Mouse (Mus musculus): ENCODE measurements around the gene Muc20.

Muc20 gene

GRCm38 (mm10) chr16:32796676-32797425 is 384 bp downstream of the Muc20 start:
- no peak for DNase-seq (ENCODE audit: low spot score in 2 of 2)

- DNase-seq (ENCODE audit: low spot score in 2 of 2): no peak
Observed at GRCm38 (mm10) chr16:32795177-32795576, 2.1 kb downstream of the Muc20 start.

DNA sequence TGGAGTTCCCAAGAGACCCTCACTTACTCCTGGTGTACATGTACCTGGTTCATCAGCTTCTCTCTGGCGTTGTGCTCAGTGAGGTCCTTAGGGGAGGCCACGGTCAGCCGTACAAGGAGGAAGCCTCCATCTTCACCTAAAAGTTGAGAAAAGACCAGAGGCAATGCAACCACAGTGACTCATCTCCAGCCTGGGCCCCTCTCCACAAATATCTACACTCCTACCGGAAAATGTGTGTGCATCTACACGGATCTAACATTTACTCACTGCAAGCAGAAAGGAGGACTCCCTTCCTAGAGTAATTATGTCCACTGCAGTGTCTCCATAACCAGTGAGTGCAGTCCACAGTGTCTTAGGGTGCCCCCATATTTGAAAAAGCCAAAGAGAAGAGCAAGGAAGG is 7.2 kb downstream of the Muc20 start:
- no peak for DNase-seq (ENCODE audit: low spot score in 2 of 2)

- DNase-seq (ENCODE audit: low spot score in 2 of 2): no peak
Observed at GRCm38 (mm10) chr16:32784840-32785239, 12.4 kb downstream of the Muc20 start.

- DNase-seq (ENCODE audit: low spot score in 2 of 2): no peak
Observed at GRCm38 (mm10) chr16:32783324-32784062, 13.7 kb downstream of the Muc20 start.

GRCm38 (mm10) chr16:32778956-32779355 is 18.3 kb downstream of the Muc20 start:
- DNase-seq (ENCODE audit: low spot score in 2 of 2): no peak

DNA sequence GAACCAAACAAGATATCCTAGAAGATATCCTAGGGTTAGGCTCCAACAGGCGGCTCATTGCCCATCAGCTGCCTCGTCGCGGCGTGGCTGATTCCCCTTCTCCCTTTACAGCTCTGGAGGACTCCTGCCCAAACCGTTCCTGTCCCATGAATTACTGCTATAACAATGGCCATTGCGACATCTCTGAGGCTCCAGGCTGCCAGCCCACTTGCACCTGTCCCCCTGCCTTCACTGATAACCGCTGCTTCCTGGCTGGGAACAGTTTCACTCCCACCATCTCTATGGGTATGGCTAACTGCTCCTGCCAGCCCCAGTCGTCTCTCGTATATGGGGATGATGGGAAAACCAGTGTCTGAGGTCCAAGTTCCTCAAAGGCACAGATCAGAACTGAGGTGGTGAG is 20.6 kb downstream of the Muc20 start:
- no peak for DNase-seq (ENCODE audit: low spot score in 2 of 2)

DNA sequence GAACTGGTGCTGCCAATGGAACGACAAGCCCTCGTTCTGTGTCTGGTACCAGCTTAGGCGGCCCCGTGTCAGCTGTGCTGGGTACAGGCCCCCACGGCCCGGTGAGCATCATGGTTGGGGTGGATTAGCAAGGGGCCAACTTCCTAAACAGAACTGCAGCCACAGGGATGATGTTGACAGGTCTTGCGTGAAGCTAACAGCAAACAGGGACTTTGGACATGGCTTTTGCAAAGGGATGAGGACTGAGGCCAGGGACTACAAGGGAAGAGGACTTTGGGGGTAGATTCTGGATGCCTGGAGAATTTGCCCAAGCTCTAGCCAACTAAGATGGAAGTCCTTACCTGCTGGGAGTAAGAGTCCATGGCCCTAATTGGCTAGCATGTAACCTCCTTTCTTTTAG is 30.3 kb downstream of the Muc20 start:
- DNase-seq (ENCODE audit: low spot score in 2 of 2): no peak

- DNase-seq (ENCODE audit: low spot score in 2 of 2): no peak
Observed at GRCm38 (mm10) chr16:32764961-32765360, 32.3 kb downstream of the Muc20 start.

DNA sequence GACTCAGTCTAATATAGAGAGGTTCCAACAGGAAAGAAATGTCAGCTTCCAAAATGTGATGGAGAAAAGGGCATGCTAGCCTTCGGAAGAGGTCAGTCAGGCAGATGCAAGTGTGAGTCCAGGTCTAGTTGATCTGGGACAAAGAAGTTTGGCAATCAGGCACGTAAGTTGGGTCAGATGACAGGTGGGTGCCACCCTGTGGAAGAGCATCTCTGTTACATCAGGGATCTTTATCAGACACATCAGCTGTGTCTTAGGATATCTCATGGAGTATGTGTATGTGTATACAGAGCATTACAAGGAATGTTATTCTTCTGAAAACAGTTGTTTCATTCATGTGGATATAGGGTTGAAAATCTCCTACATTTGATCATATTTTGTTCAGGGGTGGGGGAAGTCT is 32.7 kb downstream of the Muc20 start:
- no peak for DNase-seq (ENCODE audit: low spot score in 2 of 2)

DNA sequence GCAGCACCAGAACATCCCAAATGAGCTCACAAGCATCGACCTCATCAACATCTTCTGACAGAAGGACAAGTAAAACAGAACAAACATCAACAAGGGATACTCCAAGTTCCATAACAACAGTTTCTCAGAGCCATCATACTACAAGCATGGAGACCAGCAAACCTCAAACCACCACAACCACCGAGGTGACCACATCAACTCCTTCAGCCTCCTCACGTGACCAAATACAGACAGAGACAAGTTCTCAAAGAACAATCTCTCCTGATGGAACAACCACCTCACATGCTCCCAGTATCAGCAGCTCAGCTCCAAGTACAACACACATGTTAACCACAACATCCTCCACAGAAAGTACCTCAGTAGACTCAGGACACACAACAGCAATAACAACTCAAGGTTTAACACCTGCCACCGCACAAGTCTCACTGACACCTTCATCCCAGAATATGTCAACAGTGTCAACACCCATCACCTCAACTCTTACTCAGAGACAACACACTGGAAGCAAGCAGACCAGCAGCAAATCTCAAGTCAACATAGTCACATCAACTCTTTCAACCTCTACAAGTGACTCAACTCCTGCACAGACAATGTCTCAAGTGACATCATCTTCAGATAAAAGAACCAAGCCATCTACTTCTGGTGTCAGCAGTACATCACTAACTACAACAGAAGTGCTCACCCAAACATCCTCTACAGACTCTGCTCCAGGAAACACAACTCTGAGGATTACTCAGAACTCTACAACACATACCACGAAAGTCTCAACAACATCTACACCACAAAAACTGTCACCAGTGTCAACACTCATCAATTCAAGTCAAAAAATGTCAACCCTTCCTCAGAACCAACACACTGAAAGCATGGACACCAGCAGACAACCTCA is 46.8 kb downstream of the Muc20 start:
- DNase-seq (ENCODE audit: low spot score in 2 of 2): no peak

GRCm38 (mm10) chr16:32745852-32746251 is 51.4 kb downstream of the Muc20 start:
- no peak for DNase-seq (ENCODE audit: low spot score in 2 of 2)

DNA sequence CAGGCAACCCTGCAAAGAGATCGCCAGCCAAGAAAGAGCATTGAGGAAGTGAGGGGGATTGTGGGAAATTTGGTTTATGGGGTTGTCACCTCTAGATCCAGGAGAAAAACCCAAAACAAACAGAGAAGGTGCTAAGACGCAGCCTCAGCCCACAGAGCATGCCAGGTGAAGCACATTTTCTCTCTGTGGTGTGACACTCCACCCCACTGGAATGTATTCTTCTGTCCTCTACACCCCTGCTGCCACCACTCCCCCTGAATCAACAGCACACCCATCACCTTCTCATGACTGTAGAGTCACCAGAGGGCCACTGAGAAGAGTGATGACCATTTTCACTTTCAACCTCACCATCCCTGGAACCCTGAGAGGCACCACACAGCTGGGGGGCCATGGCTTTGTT is 54.5 kb downstream of the Muc20 start:
- DNase-seq (ENCODE audit: low spot score in 2 of 2): no peak

GRCm38 (mm10) chr16:32741366-32741765 is 55.9 kb downstream of the Muc20 start:
- no peak for DNase-seq (ENCODE audit: low spot score in 2 of 2)

GRCm38 (mm10) chr16:32740003-32740663 is 57.1 kb downstream of the Muc20 start:
- DNase-seq (ENCODE audit: low spot score in 2 of 2): no peak

- DNase-seq (ENCODE audit: low spot score in 2 of 2): no peak
Observed at GRCm38 (mm10) chr16:32736022-32736421, 61.2 kb downstream of the Muc20 start.

DNA sequence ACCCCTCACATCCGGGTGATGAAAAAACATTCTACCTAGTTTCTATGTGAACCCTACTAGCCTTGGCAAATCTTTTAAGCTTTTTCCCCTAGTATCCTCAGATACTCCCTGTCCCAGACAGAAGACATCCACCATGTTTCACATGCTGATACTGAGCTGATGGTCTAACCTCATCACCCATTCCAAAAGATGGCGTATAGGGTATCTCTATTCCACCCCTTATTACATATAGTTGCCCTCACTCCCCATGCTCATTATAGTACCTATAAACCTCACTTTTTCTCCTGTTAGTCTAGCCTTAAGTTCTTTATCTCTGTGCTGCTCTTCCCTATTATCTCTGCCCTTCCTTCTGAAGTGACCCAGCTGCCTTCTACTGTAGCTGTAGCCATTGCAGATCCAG is 61.6 kb downstream of the Muc20 start, which contains the start of gene Muc4:
Gene Muc4, plus strand, starts transcription at position 301 of the 400 bp plus-strand sequence.
- DNase-seq (ENCODE audit: low spot score in 2 of 2): no peak

DNA sequence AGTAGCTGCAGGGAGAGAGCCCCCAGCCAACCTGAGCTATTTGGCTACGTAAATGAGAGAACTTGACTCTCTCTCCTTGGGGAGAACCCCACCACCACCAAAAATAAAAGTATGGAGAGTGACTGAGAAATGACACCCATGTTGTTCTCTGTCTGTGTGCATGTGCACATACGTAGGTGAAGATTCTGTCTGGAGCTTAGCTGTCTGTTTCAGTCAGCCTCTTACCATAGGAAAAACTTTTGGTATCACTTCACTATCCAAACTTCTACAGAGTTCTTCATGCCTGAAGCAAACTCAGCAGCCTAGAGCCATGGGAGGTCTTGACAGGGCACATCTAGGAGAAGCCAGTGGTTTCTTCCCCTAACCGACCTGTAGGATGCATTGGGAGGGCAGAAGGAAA is 64.0 kb downstream of the Muc20 start:
- no peak for DNase-seq (ENCODE audit: low spot score in 2 of 2)

GRCm38 (mm10) chr16:32728730-32729129 is 68.5 kb downstream of the Muc20 start:
- no peak for DNase-seq (ENCODE audit: low spot score in 2 of 2)

DNA sequence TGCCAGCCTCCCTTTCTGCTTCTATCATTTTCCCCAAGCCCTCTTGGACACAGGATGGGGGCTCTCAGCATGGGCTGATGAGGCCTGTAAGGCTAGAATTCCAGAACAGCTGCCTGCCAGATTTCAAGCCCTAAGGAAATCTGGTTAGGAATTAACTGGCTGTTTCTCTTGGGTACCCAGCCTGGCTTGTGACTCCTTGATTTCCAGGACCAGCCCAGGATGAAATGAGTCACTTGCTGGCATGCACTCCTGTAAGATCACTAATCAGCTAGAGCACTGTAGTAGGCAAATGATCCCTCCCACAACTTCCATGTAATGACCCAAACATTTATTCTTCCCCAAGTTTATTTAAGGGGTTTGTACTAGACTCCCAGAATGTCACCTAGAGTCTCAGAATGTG is 69.0 kb downstream of the Muc20 start:
- peak in 1 of 2 experiments; percentile 11 for DNase-seq (ENCODE audit: low spot score in 2 of 2)
